Mouse (Mus musculus): ENCODE measurements around the gene C530008M17Rik.

DNA sequence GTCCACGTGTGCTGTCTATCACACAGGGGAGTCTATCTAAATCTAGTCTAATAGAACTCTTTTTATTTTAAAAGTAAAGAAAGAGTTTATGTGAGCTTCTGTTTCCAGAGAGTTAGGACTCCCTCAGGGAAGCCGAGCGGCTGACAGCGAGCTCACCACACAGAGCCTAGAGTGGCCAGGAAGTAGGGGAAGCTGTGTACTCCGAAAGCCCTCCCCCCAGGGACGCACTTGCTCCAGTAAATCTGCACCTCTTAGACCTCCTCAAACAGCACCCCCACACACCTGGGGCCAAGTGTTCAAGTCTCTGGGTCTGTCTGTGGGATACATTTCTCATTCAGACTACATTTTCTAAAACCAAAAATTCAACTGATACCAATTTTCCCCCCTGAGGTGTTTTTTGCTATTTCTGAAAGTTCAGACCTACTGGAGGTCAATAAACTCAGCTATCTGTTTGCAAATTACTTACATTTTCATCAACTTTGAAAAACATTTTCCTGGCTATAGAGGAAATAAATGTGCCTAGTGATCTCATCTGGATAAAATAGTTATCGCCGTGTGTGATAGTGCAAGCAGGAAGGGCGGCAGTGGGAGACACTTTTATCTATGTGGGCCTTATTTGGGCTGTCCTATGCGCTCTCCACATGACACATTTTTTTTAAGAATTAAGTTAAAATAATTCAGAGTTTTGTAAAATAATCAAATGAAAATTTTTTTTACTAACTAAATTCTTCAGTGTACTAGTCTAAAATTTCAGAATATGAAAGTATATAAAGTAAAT is 11.0 kb upstream of the C530008M17Rik start:
- TF ChIP-seq CTCF (IDR thresholded peaks at IDR 0.05; ENCODE audit: borderline replicate concordance, insufficient read depth, low read depth, low read length) (no peak), POLR2A (IDR thresholded peaks at IDR 0.05; ENCODE audit: borderline replicate concordance, insufficient read depth, low read length) (no peak)

Data from cerebellum, adult 2 months (tissue).